Mouse (Mus musculus) heart, embryonic 14.5 days (tissue): ENCODE data around the gene Fam163b. TPM values are rescaled to one million over a fixed set of nuclear protein-coding genes. Genes with fewer than 3 reads are reported as not detected.
A peak's percentile ranks its signal among the peaks of the same experiment; 100 is the strongest.

ENCODE experiments used
- ATAC-seq: fragments of 200-750 bp; cut with Nextera tagmentation; 2 replicates; pipeline ENCODE4 v1.8.0; 2017; ENCODE audit warnings: low read depth, moderate TSS enrichment; ENCODE audit not compliant: insufficient number of reproducible peaks, insufficient read depth, low FRiP score
- H3K27ac ChIP-seq, 2 experiments: fragments of 200-500 bp in 1 of 2; fragments of 300-500 bp in 1 of 2; sonication (generic) in 1 of 2; replicated peaks in 1 of 2; 2 replicates each; pipeline ENCODE4 v1.5.1; 2012 to 2014; ENCODE audit warnings: low read depth in 2 of 2, low read length in 2 of 2, control low read depth in 1 of 2, mild to moderate bottlenecking in 1 of 2, mixed read lengths in 1 of 2; ENCODE audit not compliant: control insufficient read depth in 1 of 2, insufficient read depth in 1 of 2
- H3K27me3 ChIP-seq: fragments of 300-500 bp; sonication (generic); 2 replicates; pipeline ENCODE4 v1.6.1; 2014; ENCODE audit warnings: mild to moderate bottlenecking, low read length, control low read depth; ENCODE audit not compliant: control insufficient read depth, insufficient read depth
- H3K36me3 ChIP-seq: fragments of 300-500 bp; sonication (generic); 2 replicates; pipeline ENCODE4 v1.6.1; 2014; ENCODE audit warnings: mild to moderate bottlenecking, control low read depth, low read length, mixed read lengths; ENCODE audit not compliant: control insufficient read depth, insufficient read depth
- H3K4me1 ChIP-seq, 2 experiments: fragments of 200-500 bp in 1 of 2; fragments of 300-500 bp in 1 of 2; sonication (generic) in 1 of 2; 2 replicates each; pipeline ENCODE4 v1.6.1; 2012 to 2014; ENCODE audit warnings: low read length in 2 of 2, control low read depth in 1 of 2, mixed read lengths in 1 of 2; ENCODE audit not compliant: control insufficient read depth in 2 of 2, insufficient read depth in 2 of 2
- H3K4me2 ChIP-seq: fragments of 300-500 bp; sonication (generic); 2 replicates; pipeline ENCODE4 v1.6.1; 2014; ENCODE audit warnings: mild to moderate bottlenecking, low read length
- H3K4me3 ChIP-seq, 2 experiments: fragments of 200-500 bp in 1 of 2; fragments of 300-500 bp in 1 of 2; sonication (generic) in 1 of 2; 2 replicates each; pipeline ENCODE4 v1.5.1; 2012 to 2014; ENCODE audit warnings: low read length in 2 of 2, mild to moderate bottlenecking in 2 of 2, control low read depth in 1 of 2, low read depth in 1 of 2, moderate library complexity in 1 of 2; ENCODE audit not compliant: control insufficient read depth in 1 of 2, insufficient read depth in 1 of 2
- H3K9ac ChIP-seq: fragments of 300-500 bp; sonication (generic); 2 replicates; pipeline ENCODE4 v1.6.1; 2014; ENCODE audit warnings: mild to moderate bottlenecking, low read length
- H3K9me3 ChIP-seq: fragments of 300-500 bp; sonication (generic); 2 replicates; pipeline ENCODE4 v1.6.1; 2016; ENCODE audit warnings: low read length, control low read depth; ENCODE audit not compliant: control insufficient read depth
- WGBS: fragments of 180-500 bp; shearing (Covaris S2); extraction: QIAGEN DNeasy Blood & Tissue Kit; methylation state at CpG from one replicate; pipeline ENCODE4 v1.1.7; 2014; 5-methylcytosine and 5-hydroxymethylcytosine counted together
- polyA plus RNA-seq: library from polyadenylated mRNA; unstranded; fragments of >200 nt; fragmentation: Nextera tagmentation; extraction: Ambion mirVana; gene quantifications from 2 replicates; pipeline ENCODE4 v1.2.1, GENCODE M21; 2014

The Fam163b gene
- 0.66 and 0.70 TPM in 2 replicates for polyA plus RNA-seq

DNA sequence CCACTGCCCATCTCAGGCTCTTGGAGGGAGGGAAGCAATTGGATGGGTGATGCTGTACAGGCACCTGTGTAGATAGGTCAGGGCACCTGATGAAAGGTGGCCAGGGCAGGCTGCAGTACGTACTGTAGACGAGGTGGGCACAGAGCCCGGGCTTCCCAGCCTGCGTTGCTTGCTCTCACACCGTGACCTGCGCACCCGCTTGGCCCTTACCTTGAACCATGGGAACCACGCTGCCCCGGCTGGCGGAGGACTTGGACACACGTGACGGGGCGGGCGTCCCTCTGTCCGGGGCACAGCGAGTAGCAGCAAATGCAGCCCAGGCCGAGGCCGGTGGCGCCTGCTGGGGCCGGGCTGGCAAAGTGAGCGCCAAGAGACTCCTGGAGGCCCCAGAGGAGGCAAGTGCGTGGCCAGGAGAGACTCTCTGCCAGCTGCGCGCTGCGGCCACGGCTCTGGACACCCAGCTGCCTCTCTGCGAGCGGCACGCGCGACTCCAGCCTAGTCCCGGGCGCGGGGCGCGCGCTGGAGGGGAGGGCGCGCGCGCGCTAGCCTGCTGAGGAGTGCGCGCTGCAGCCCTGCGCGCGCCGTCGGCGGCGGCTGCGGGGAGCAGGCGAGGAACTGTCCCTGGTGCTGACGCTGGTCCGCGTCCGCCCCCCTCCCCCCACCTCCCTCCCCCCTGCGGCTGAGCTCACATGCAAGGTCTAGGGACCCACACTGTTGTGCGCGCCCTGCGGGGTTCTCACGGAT is at the start of gene Fam163b:
TSS of gene Fam163b (minus strand) at position 542 of the 744 bp plus-strand sequence.
- peak; percentile 70 for ATAC-seq
- peak within 1 kb of the TSS; percentile 51 for H3K9ac ChIP-seq

DNA sequence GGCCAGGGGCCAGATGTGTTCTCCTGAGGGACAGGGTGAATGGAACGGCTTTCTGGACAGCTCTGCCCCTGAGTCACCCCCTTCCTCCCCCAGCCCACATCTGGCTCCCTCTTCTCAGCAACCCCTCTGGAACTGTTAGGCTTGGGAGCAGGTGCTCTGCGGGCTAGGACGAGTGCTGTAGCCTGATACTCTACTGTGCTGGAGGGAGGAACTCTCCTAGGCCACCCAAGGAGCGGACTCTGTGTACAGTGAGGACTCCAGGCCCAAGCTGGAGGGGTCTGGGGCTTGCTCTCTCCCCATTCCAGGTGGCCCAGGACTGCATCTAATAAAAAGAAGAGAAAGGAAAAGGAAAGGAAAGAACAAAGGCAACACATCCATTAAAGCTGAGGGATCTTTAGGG is 47.7 kb upstream of the Fam163b start:
- Histone ChIP-seq H3K9me3 (no peaks in the 10 kb centered on the region), H3K4me3 (no peak overlapping the region), H3K9ac (no peak overlapping the region), H3K4me1 (peaks cover 8 to 10% of the 10 kb centered on the region in 2 experiments), H3K36me3 (0 out of 2 replicates have a peak, but pooled peaks cover 3% of the 10 kb centered on the region), H3K27me3 (no peaks in the 10 kb centered on the region; the same call in 1 of the 2 replicates), H3K4me2 (no peak overlapping the region), H3K27ac (no peak overlapping the region)
- no peak for ATAC-seq
- WGBS, result 74% methylated on average over 4 of the region's 4 CpGs

More for the DNA sequence above, at the start of gene Fam163b:
- Histone ChIP-seq H3K9me3 (no peaks in the 10 kb centered on the region), H3K4me1 (peaks cover 2 to 7% of the 10 kb centered on the region in 2 experiments; a peak in 2 of 4 replicates), H3K4me3 (peak within 1 kb of the TSS; percentile 44 to 45), H3K36me3 (no peaks in the 10 kb centered on the region), H3K27ac (no peak within 1 kb of the TSS), H3K27me3 (peaks cover 53% of the 10 kb centered on the region), H3K4me2 (peak within 1 kb of the TSS; percentile 84)
- under 1% methylated on average over 55 of the region's 62 CpGs for WGBS

DNA sequence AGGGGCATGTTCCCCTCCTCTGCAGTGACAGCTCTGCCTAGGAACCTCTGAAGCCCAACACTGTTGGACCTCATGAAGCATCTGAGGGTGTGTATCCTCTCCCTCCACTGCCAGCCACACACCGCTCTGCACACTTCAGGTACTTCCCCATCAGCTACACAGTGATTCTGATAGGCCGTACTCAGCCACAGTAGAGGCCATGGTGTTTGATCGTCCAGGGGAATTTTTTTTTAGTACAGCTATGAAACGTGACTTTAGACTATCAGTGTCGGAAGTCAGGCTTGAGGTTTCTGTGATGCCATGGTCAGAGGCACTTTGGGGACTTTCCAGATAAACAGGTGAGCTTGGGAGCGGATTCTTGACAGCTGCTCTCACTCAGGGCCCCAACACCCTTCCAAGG is 45.2 kb upstream of the Fam163b start:
- Histone ChIP-seq H3K4me2 (no peak overlapping the region), H3K4me3 (no peak overlapping the region), H3K27me3 (no peaks in the 10 kb centered on the region; the same call in 1 of the 2 replicates), H3K36me3 (0 out of 2 replicates have a peak, but pooled peaks cover 3% of the 10 kb centered on the region), H3K9ac (no peak overlapping the region), H3K4me1 (peaks cover 29% of the 10 kb centered on the region in 2 experiments), H3K9me3 (no peaks in the 10 kb centered on the region), H3K27ac (no peak overlapping the region; a peak in 1 of 4 replicates)
- 48% methylated on average over 6 of the region's 6 CpGs for WGBS
- ATAC-seq, result no peak

DNA sequence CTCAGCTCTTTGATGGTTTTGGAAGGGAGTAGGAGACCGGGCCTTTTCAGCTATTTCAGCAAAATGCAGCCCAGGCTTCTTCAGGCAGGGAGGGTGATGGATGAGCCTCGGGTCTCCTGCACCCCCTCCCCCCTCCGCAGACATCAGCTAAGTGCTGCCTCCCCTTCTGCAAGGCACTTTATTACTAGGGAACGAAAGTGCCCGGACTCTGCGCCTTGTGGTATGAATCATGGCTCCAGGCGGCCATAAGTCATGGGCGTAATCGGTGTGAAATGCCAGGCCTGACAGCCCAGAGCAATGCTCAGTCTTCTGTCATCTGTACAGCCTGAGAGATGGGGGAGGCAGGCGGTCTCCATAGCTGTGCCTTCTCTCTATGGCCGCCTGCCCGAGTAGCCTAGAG is 41.4 kb upstream of the Fam163b start:
- ATAC-seq, result no peak
- Histone ChIP-seq H3K4me1 (peaks cover 62 to 66% of the 10 kb centered on the region in 2 experiments), H3K4me2 (no peak overlapping the region), H3K27ac (peak overlapping the region in 1 of 2 experiments; percentile 90; a peak in 2 of 4 replicates), H3K36me3 (no peaks in the 10 kb centered on the region), H3K9ac (0 out of 2 replicates have a peak overlapping the region, but pooled peaks have one; percentile 38), H3K9me3 (no peaks in the 10 kb centered on the region), H3K4me3 (no peak overlapping the region), H3K27me3 (no peaks in the 10 kb centered on the region)
- 57% methylated on average over 12 of the region's 12 CpGs for WGBS

DNA sequence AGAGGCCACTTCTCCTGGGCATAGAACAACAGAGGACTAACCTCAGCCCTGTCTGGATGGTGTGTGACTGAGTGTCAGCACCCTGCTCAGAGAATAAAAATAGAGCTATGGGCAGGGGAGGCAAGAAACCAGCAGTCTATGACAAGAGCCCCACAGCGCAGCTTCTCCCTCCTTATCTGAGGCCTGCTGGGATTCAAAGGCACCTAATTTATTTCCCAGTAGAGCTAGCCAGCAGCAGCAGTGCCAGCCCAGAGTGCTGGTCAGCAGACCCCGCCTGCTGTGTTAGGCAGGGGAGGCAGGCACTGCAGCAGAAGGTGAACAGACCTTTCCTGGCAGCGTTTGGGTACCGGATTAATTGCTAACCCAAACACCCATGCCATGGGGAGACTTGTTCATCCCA is 39.6 kb upstream of the Fam163b start:
- Histone ChIP-seq H3K4me2 (peak overlapping the region; percentile 42), H3K27me3 (no peaks in the 10 kb centered on the region), H3K9me3 (no peaks in the 10 kb centered on the region), H3K4me3 (no peak overlapping the region), H3K36me3 (no peaks in the 10 kb centered on the region), H3K27ac (peak overlapping the region; percentile 83 to 90), H3K4me1 (peaks cover 63 to 68% of the 10 kb centered on the region in 2 experiments), H3K9ac (peak overlapping the region; percentile 52)
- peak; percentile 64 for ATAC-seq
- 18% methylated on average over 4 of the region's 4 CpGs for WGBS

DNA sequence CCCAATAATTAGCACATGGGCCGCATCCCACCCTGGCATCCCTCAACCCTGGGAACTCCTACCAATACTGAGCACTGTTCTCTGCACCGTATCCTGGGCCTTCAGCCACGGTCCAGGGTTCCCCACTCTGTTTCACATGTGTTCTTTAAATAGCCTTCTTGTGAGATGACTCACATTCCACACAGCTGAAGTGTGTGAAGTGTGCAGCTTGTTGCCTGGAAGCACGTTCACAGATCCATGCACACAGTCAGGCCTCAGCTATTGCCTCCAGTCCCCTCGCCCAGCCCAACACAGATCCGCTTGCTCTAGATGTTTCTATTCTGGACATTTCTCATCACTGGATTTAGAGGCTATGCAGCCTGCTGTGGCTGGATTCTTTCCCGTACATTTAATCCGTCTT is 36.8 kb upstream of the Fam163b start:
- peak overlapping the region; percentile 56 to 82 for H3K27ac ChIP-seq
- WGBS, result 27% methylated on average over 8 of the region's 8 CpGs
- peaks cover 67 to 81% of the 10 kb centered on the region in 2 experiments for H3K4me1 ChIP-seq
- ATAC-seq, result peak; percentile 39
- no peaks in the 10 kb centered on the region for H3K27me3 ChIP-seq
- H3K9ac ChIP-seq, result peak overlapping the region; percentile 28; the same call in 1 of the 2 replicates
- no peak overlapping the region for H3K4me3 ChIP-seq
- H3K4me2 ChIP-seq, result no peak overlapping the region
- H3K9me3 ChIP-seq, result no peaks in the 10 kb centered on the region
- H3K36me3 ChIP-seq, result no peaks in the 10 kb centered on the region

DNA sequence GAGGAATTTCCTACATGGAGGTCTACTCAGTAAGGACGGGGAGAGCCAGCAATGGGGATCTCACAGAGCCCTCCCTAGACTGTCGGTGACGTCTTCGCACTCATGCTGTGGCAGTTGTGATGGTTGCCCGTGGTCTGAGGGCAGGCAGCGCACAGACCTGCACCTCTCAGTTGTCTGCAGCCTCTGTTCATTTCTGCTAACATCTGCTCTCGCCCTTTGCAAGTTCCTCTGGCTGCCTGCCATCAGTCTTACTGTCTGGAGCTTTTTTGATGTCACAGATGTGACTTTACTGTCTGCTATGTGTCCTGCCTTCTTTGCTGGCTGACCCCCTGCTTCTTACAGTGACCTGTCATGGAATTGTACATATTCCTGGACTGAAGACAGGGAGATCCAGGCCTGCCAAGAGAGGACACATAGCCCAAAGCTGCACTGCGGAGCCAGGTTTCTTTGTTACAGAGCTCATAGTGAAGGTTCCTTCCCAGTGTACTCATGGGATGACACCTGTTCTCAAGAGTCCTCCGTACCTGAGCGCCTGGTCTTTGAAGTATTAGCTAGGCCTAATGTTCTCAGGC is 33.5 kb upstream of the Fam163b start:
- H3K27me3 ChIP-seq, result no peaks in the 10 kb centered on the region
- peaks cover 35 to 51% of the 10 kb centered on the region in 2 experiments for H3K4me1 ChIP-seq
- no peaks in the 10 kb centered on the region for H3K36me3 ChIP-seq
- H3K4me3 ChIP-seq, result no peak overlapping the region
- peak overlapping the region; percentile 34; the same call in 1 of the 2 replicates for H3K9ac ChIP-seq
- no peak overlapping the region for H3K4me2 ChIP-seq
- H3K9me3 ChIP-seq, result no peaks in the 10 kb centered on the region
- WGBS, result 58% methylated on average over 10 of the region's 10 CpGs
- H3K27ac ChIP-seq, result peak overlapping the region in 1 of 2 experiments; percentile 41; a peak in 1 of 4 replicates
- ATAC-seq, result no peak
